Mouse (Mus musculus): ENCODE measurements around the gene Grik4.

DNA sequence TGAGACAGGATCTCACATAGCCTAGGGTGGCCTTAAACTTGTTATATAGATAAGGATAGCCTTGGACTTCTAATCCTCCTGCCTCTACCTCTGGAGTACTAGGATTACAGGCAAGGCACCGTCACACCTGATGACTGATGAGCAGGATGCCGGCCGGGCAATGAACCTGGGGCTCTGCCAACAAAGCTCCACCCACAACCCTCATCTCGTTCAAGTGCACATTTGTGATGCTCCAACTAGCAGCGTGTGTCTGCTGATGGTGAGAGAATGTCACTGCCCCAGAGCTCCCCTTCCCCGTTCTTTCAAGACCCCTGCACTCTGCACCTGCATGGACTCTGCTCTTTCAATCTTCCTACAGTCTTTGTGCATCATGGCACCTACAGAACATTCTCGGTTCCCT, 12.1 kb downstream of the Grik4 start:
- TF ChIP-seq CTCF (IDR thresholded peaks at IDR 0.05; ENCODE audit: low read depth) (no peak), EP300 (optimal IDR thresholded peaks at IDR 0.05) (no peak)

Measured in stomach, postnatal 0 days (tissue).